Mouse (Mus musculus) c-Kit-positive CD71-positive TER-119-negative erythroid progenitor cells, embryonic 14.5 days (primary cell): Measurements from ENCODE around the gene 1700030K09Rik.

ENCODE experiments used
- DNase-seq: peaks from one replicate; pipeline ENCODE4 v3.0.0-alpha.2; 2013; ENCODE audit warnings: low read depth

The 1700030K09Rik gene

DNA sequence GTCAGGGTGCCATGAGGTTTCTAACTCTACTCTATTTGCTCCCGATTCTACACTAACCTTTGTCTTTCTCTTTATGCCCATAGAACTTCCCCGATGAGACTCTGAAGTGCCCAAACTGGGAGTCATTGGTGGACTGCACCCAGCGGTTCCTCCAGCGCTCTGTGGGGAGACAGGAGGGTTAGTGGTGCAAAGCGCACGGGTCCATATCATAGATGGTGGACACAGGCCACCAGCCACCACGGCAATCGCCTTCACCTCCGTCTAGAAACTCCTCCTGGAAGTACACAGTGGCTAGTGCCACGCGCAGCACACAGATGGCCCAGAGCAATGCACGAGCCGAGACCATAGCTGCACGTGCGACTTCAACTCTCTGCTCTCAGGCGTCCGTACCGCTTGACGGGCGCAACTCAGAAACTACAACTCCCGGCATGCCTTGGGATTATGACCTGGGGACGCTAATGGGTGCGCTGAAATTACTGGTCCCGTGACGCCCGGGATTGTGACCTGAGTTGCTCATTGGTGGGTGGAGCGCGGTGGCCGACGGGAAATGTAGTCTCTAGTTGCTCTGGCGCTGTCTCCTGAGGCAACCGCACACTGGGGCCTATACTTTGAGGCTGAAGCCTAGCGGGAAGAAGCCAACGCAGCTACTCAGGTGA lies at the start of gene 1700030K09Rik, which contains the start of gene Calr3:
Gene 1700030K09Rik, plus strand, starts transcription at position 543 of the 656 bp plus-strand sequence.
Gene Calr3, minus strand, starts transcription at position 533 of the 656 bp plus-strand sequence.
- peak; percentile 99 for DNase-seq

DNA sequence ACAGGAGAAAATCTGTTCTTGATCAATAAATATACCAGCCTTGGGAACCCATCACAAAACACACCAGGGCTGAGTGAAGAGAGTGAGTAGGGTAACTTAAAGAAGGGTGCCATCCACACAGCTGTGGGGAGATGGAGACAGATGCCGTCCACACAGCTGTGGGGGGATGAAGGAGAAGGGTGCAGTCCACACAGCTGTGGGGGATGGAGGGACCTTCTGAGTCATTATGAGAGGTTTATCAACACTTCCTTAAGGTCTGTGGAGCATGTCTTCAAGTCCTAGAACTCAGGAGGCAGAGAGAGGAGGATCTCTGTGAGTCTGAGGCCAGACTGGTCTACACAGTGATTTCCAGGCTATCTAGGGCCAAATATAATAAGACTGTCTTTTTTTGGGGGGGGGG lies 42.3 kb upstream of the 1700030K09Rik start:
- DNase-seq: no peak

DNA sequence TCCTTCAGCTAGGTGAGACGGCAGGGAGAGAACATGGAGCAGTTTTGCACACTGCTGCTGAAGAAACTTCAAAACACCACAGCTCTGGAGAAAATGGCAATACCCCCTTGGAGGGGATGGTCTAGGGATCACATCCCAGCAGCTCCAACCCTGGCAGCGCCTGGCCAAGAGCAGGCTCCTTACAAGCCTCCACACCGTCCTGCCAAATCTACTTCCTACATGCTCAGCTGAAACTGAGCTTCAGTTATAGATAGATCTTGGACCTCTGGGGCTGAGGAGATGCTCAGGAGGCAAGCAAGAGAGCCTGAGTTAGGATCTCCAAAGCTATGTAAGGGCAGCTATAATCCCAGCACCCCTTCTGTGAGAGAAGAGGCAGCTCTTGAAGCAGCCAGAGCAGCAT lies 40.7 kb upstream of the 1700030K09Rik start:
- no peak for DNase-seq

DNA sequence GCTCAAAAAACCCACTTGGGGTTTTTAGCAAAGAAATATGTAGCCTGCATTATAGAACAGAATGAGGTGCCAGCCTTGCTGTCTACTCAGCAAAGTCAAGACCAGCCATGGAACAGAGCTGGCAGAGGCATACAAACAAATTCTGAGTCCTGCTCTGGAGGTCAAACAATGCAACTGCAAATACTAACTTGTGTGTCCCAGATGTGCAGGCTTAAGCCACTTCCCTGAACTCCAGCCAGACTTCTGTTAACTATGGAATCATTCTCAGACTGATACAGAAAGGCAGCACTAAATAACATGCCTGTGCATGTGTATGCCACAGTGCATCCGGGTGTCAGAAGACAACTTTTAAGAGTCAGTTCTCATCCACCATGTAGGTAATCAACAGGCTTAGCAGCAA lies 35.8 kb upstream of the 1700030K09Rik start:
- DNase-seq: no peak

DNA sequence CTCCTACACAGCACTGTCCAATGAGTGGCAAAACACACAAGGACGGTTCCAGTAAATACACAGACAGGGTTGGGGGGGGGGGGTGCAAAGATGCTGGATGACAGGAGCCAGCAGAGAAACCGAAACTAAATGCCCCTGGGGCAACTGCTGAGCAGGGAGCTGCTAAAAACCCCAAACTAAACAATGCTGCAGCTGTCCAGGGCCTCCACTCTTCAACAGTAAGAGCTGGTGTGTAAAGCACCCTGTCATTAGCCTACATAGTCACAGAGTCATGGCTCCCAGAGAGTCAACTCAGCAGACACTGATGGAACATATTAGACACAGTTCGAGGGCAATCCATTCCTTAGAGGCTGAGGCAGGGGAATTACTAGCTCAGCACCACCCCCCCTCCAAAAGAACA lies 34.2 kb upstream of the 1700030K09Rik start:
- DNase-seq: no peak

DNA sequence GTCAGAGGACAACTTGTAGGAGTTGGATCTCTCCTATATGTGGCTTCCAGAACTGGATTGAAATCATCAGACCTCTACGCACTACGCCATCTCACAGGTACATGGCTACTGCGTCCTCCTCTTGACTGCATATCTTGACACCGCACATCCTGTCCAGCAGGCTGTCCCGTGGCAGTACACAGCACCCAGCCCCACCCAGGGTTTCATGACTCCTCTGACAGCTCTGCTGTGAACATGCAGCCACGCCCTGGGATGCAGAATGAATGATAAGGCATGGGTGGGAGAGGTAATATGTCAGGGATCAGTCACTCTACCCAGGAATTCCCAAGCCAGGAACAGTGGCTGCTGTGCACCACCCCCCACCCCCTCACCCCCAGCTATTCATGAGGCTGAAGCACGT lies 29.8 kb upstream of the 1700030K09Rik start:
- DNase-seq: peak; percentile 80

DNA sequence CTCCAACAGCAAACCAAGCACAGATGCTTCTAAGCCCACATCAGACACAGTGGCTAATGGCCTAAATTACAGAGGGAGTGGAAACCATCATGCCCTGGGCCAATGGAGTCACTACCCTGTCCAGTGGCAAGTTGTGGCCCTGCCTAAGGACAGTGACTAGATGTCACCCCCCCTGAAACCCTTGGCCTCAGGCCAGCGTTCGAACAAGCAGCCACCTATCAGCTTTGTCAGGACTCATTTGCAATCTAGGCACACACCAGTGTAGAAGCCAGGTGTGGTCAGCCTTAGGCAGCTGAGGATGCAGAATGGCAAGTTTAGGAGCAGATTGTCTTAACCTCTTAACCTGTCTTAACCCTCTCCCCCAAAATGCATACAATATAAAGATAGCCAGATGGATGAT lies 28.4 kb upstream of the 1700030K09Rik start:
- DNase-seq: no peak

DNA sequence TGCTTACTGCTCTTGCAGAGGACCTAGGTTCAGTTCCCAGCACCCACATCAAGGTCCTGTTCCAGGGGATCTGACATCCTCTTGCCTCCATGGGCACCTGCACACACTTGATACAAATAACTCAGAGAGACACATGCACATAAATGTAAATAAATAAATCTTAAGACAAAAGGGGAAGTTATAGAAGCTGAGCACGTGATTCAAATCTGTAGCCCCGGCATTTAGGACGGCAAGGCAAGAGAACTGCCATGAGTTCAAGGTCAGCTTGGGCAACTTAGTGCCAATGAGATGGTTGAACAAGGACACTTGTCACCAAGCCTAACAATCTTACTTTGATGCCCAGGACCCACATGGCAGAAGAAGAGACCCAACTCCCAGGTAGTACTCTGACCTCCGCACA lies 25.6 kb upstream of the 1700030K09Rik start:
- DNase-seq: no peak

DNA sequence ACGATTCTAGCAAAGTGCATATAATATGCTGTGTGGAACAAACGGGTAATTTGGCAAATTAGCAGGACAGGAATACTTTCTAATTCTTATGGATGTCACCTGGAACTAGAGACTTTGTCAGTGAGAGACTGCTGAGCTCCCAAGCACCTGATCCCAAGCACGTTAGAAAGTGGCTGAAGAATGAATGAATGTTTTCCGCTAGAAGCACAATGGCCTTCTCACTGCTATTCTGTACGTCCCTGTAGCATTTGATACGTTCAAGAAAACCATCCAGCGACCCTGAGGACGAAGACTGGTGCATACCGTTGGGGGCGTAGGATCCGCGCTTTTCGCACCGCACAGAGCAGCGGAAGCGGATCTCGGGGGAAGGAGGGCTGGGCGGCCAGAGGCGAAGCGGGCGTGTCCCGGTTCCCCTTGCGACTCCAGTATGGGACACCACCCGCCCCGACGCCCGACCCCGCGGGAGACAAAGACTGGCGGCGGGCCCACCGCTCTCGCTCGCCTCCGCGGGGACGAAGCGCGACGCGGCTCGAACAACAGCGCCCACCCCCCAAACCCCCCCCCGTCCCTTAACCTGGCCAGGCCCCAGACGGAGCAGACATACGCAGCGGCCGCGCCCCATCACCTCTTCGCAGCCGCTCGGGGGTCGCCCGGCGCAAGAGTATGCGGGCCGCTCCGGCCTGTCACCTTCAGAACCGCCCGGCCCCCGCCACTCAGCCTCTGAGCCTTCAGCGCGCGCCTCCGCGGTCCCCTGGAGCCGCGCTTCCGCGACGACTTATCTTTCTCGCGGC lies 22.9 kb upstream of the 1700030K09Rik start:
- no peak for DNase-seq

DNA sequence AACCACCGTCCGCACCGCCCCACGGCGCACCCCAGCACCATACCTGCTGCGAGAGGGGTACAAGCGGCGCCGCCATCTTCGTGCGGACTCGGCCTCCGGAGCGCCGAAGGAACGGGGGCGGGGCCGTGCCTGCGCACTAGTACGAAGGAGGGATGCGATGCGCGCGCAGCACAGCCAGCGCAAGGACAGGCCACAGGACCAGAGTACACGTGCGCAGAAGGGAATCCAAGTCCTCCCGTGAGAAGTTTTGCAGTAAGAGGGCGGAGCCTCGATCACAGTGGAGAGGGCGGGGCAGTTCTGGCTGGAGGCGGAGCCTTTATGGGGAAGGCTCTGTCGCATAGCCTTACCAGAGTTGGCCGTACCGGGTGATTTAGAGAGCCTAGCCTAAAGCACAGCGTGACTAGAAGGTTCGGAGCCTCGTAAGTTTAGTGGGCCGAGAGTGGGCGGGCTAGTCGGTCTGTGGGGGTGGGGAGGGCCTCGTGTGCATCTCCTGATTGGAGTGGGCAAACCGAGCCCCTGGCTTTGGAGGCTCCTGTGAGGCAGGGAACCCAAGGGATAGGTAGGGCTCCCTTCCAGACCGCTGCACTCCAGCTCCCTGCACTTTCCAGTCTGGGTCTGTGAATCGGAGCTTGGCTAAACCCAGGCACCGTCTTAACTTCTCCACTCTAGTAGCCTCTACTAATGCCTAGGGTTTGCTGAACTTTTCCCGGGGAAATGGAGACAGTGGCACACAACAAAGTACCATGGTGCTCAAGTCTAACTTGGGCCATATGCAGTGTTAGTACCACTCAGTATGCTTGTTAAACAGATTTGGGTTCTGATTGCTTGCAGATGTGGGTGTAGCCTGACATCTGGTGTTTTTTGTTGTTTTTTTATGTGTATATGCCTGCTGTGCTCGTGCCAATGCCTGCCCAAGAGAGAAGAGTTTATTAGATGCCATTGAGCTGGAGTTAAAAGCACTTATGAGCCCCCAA lies 22.0 kb upstream of the 1700030K09Rik start, which contains the start of gene Eps15l1:
Gene Eps15l1, minus strand, starts transcription at position 99 of the 974 bp plus-strand sequence.
- DNase-seq: peak; percentile 98

DNA sequence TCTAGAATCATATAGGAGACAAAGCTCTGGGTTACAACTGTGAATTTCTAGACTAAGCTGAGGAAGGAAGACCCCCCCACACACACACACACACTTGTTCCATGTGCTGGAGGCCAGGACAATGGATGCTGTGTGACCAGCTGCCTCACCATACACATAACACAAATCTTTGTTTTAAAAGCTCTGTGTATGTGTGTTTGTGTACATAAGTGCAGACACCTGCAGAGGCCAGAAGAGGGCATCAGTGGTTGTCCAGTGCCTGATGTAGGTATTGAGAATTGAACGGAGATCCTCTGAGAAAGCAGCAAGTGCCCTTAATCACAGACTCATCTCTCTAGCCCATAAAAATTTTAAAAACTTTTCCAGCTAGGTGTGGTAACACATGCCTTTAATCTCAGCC lies 20.8 kb upstream of the 1700030K09Rik start:
- no peak for DNase-seq

DNA sequence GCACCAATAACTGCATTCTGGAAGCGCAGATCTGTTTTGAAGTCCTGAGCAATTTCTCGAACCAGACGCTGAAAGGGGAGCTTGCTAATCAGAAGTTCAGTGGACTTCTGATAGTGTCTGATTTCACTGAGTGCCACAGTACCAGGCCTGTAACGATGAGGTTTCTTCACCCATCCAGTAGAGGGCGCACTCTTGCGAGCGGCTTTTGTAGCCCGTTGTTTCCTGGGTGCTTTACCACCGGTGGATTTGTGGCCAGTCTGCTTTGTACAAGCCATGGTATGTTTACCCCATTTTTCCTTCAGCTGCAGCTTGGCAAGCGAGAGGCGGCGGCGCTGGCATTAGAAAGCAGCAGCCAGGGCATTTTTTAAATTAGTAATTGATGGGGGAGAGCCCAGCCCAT lies 14.0 kb upstream of the 1700030K09Rik start:
- DNase-seq: no peak

DNA sequence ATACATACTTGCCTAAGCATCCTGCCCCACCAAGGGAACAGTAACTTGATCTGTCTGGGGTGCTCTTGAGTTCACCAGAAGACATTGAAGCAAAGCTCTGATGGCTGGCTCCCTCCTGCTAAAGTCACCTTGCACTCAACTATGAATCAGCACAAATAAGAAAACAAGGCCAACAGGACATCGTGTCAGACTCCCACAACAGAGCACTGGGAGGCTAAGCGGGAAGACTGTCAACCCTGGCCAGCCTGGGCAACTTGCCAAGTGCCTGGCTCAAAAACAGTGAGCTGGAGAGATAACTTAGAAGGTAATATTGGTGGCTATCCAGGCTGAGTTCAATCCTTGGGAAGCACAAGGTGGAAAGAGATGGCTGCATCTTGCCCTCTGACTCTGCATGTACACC lies 8.7 kb upstream of the 1700030K09Rik start:
- no peak for DNase-seq

DNA sequence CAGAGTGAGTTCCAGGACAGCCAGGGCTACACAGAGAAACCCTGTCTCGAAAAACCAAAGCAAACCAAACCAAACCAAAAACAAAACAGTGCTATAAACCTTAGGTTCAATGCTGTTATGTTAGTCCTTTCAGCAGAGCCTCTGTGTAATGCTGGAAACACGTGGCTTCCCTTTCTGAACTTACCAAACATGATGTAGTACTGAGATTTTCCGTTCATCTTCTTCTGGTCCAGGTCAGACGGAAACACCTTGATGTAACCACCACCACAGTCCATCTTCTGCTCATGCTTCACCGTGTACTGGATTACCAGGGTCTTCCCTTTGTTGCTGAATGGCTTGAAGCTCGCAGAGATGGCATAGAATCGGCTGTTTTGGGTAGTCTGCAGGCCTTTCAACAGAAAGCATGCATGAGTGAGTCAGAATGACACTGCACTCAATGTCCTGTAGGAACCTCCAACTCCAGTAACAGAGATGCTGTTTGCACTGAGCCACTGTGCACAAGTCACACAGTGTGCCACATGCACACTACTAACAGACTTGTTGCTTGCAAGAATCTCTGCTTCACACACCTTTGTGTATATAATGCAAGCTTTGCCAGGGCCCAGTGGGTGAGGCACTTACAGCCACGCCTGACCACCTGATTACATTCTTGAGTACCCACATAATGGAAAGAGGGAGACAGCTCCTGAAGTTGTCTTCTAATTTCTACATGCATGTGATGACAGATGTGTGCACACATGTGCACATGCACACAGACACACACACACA lies 5.2 kb upstream of the 1700030K09Rik start:
- no peak for DNase-seq

DNA sequence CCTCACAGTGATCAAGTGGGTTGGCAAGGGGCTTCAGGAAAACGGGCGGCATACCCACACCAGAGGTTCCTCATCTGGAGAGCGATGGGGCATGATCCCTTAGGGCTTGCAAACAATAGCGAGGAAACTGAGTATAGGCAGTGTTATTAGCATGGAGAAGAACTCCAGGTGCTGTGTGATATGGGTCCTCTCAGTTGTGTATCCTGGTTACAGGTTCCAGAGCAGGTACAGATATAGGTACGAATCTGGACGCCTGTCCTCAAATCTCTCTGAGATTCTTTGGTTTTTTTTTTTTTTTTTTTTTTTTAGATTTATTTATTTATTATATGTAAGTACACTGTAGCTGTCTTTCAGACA lies 292 bp downstream of the 1700030K09Rik start:
- no peak for DNase-seq

DNA sequence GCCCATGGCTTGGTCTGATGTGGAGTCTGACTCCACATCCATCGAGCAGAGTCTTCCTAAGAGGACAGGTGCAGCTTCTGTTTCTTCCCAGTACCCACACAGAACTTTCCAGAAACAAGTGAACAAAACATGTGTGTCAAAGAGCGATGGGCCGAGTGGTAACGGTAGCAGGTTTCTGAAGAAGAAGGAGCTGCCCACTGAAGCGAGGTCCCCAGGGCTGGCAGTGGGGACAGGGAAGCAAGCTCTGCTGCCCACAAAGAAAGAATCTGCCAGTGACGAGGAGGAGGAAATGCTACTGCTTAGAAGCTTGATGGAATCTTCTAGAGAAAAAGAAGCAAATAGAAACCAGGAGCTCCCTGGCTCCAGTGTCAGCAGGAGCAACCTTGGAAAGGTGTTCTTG lies 1.4 kb downstream of the 1700030K09Rik start:
- no peak for DNase-seq

DNA sequence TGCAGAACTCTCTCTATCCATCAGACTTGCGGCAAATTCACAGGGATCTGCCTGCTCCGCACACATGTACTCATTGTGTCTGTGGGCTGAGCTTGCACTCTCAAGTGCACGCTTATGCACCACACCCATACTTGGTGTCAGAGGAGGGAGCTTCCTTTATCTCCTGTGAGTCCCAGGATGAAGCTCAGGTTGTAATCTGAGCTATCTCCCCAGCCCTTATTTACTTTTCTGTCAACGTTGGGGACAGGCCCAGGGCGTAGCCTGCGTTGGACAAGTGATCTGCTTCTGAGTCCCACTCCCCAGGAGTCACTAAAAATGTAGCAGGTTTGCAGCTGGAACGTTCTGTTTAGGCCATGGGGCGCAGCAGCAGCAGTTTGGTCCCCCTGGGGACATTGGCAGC lies 7.8 kb downstream of the 1700030K09Rik start:
- DNase-seq: no peak

DNA sequence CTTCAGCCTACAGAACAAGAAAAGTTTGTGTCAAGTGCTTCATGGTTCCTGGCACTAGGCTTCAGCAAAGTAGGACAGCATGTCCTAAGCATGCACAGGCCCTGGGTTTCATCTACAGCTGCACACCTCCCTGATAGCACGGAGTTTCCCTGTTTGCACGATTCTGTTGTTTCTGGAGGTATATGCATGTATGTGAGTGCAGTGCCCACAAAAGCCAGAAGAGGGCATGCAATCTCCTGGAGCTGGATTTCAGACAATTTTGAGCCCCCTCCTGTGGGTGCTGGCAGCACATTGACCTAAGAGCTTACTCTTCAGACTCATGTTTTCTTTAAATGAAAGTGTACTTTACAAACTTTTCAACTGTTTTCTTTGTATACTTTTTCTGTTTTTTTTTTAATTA lies 10.2 kb downstream of the 1700030K09Rik start:
- no peak for DNase-seq

DNA sequence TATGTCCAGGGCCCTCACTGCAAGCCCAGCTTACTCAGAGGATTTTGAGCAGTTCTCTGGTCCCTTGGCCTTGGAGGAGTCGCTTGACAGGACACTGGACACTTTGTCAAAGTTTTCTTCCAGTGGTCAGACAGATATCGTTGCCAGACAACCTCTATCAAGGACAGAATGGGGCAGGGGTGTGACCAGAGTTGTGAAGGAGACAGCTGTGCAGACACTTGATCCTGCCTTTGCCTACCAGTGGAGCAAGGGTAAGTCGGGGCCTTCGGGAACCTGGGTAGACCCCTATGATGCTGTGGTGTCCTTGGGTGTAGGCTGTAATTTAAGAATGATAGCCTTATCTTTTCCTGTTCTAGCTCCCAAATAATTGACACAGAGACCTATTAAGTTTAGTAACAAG lies 11.6 kb downstream of the 1700030K09Rik start:
- no peak for DNase-seq

DNA sequence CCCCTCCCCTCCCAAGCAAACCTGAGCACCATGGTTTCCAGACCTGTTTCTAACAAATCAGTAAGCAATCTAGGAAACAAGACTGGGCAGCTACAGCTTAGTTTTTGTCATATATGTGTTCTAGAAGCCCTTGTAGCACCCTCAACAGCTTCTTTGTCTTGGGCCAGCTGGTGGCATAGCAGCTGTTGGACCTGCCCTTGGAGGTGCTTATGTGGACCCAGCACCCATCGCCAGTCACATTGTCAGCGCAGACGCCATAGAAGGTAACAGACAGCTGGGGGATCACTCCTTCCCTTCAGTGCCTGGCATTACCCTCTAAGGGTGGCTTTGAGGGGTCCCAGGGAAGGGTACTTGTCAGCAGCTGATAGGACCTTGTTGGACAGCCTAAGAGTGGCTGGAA lies 14.1 kb downstream of the 1700030K09Rik start:
- DNase-seq: no peak

DNA sequence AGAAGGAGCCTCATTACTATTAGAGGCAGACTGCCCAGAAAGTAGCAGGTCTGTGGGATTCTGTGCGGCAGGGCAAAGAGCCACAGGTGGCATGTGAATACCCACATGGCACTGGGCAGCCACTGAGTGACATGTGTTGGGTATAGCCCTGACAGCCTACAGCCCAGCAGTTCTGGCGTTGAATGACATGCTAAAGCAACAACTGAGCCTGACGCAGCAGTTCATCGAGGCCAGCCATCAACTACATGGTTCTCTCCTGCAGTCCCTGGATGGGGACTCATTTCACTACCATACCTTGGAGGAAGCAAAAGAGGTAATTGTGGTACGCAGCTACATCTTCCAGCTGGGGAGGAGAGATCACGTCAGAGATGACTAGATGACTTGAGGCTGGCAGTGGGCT lies 14.8 kb downstream of the 1700030K09Rik start:
- no peak for DNase-seq
